11 mouse cellular contexts compared by ENCODE assay signal in the genomic region with DNA sequence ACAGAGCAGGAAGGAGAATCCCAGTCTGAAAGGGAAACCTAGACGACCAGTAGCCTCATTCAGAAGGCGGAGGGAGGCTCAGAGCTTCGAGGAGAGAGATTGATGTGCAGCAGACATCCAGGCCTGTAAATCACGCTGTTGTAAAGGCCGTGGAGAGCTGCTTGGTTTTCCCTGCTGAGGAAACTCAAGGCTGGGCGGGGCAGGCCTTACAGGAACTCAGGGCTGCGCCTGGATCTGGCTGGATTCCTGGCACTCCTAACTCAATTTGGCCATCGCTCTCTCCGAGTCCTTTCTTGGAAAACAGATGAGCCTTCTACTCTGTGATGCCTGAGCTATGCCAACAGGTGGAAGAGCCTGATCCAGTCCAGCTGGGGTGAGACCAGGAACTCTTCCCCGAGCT.
DNase-seq lines count a peak whose midpoint lies in the region; ATAC-seq lines count a peak whose summit lies in the region.
"Had no signal": no experiment of that assay in that cellular context is flagged by ENCODE, and none has a peak within 500 bp of the region (broad histone marks: within the 10 kb centered on the region; RNA-seq: fewer than 3 reads in every experiment).

No protein-coding gene starts in this region.

- no peaks in the 10 kb centered on the region for H3K27me3 ChIP-seq in heart, embryonic 12.5 days (replicated peaks)
- H3K27me3 ChIP-seq: CH12.LX; midbrain, embryonic 12.5 days had no signal

- no peaks in the 10 kb centered on the region for H3K36me3 ChIP-seq in heart, embryonic 12.5 days
- H3K36me3 ChIP-seq: midbrain, embryonic 12.5 days had no signal

- no peak overlapping the region for H3K27ac ChIP-seq in heart, embryonic 12.5 days (ENCODE audit: poor library complexity, severe bottlenecking)
- H3K27ac ChIP-seq: midbrain, embryonic 12.5 days had no signal

- WGBS in heart, embryonic 12.5 days = 65% methylated on average over 10 of the region's 10 CpGs

- peaks cover 15% of the 10 kb centered on the region for H3K4me1 ChIP-seq in heart, embryonic 12.5 days (replicated peaks)

- intact Hi-C loops in gastrocnemius, postnatal 14 days (cut with DNase I; ENCODE audit: low total_unique reads) = no loop called here

- H3K4me2 ChIP-seq in heart, embryonic 12.5 days = no peak overlapping the region
- H3K4me2 ChIP-seq: midbrain, embryonic 12.5 days had no signal

- H3K9me3 ChIP-seq in heart, embryonic 12.5 days (replicated peaks) = no peaks in the 10 kb centered on the region
- H3K9me3 ChIP-seq: midbrain, embryonic 12.5 days had no signal

- DNase-seq in heart, adult 8-10 months (ENCODE audit: low spot score) = peak; percentile 36
- peak; percentile 83 for DNase-seq in MN1 (ENCODE audit: low spot score)
- DNase-seq in gastrocnemius, postnatal 14 days = peak; percentile 38
- peak; percentile 37 to 58 for DNase-seq in kidney, postnatal 36 days
- DNase-seq in layer of hippocampus, postnatal 10 days (ENCODE audit: low spot score in 2 of 2) = no peak
- DNase-seq in cerebellum, adult 9-10 months = no peak
- DNase-seq: forebrain, postnatal 0 days had no signal

- H3K9ac ChIP-seq in heart, embryonic 12.5 days = no peak overlapping the region
- H3K9ac ChIP-seq: forebrain, postnatal 0 days; midbrain, embryonic 12.5 days had no signal

- ATAC-seq in heart, embryonic 12.5 days (ENCODE audit: insufficient number of reproducible peaks, low FRiP score) = no peak
- ATAC-seq: forebrain, postnatal 0 days; intestine, postnatal 0 days had no signal

- H3K4me3 ChIP-seq in heart, embryonic 12.5 days = no peak overlapping the region
- H3K4me3 ChIP-seq: midbrain, embryonic 12.5 days had no signal

Comparison
In these comparisons a context has a peak if more than half of its experiments do, and no peak if none do; other contexts are left out.
1. DNase-seq: peak in heart, adult 8-10 months (single experiment), MN1 (single experiment), gastrocnemius, postnatal 14 days (single experiment) and kidney, postnatal 36 days (2 of 2); none in layer of hippocampus, postnatal 10 days (0 of 2) and cerebellum, adult 9-10 months (single experiment).